Mouse (Mus musculus) E14TG2a.4 (cell line): ENCODE results near the gene Myo1g.

Experiments used
- H3K27me3 ChIP-seq: 2 replicates; pipeline ENCODE4 v1.6.1; 2014; ENCODE audit warnings: low read length, control low read depth; ENCODE audit not compliant: insufficient read depth
- H3K36me3 ChIP-seq: 2 replicates; pipeline ENCODE4 v1.6.1; 2014; ENCODE audit warnings: low read length, control low read depth; ENCODE audit not compliant: insufficient read depth
- H3K4me1 ChIP-seq: replicated peaks from 2 replicates; pipeline ENCODE4 v1.6.1; 2014; ENCODE audit warnings: low read depth, low read length, control low read depth
- H3K4me3 ChIP-seq: replicated peaks from 2 replicates; pipeline ENCODE4 v1.5.1; 2014; ENCODE audit warnings: mild to moderate bottlenecking, low read length
- H3K9me3 ChIP-seq: 2 replicates; pipeline ENCODE4 v1.6.1; 2014; ENCODE audit warnings: low read length, control low read depth
- CTCF ChIP-seq: conservative IDR thresholded peaks from 2 replicates; pipeline ENCODE4 v1.5.1; 2014; ENCODE audit warnings: low read length
- NANOG ChIP-seq: IDR thresholded peaks from 2 replicates; pipeline ENCODE4 v1.6.1; 2014; ENCODE audit warnings: borderline replicate concordance, low read length, mixed read lengths
- POU5F1 ChIP-seq: IDR thresholded peaks from 2 replicates; pipeline ENCODE4 v1.6.1; 2014; ENCODE audit warnings: low read length, borderline replicate concordance

Myo1g gene

DNA sequence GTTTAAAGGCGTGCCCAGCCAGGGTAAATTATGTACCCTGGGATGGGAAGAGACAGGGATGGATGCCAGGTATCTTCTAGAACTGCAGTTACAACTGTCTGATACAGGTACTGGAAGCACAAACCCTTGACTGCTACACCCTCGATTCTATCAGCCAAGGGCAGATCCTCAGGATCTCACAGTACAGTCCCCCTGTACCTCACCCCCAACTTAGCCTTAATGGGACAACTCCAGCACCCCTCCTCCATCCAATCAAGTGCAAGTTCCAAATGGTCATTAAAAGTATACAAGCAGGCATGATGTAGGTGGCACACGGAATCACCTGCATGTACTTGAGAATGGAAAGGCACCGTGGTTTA, 4.1 kb upstream of the Myo1g start:
- no peaks in the 10 kb centered on the region for H3K9me3 ChIP-seq
- H3K4me1 ChIP-seq = peaks cover 49% of the 10 kb centered on the region
- TF ChIP-seq NANOG (no peak), POU5F1 (no peak), CTCF (no peak)
- no peaks in the 10 kb centered on the region for H3K27me3 ChIP-seq
- peaks cover 42% of the 10 kb centered on the region for H3K36me3 ChIP-seq
- peak overlapping the region; percentile 98; the same call in 1 of the 2 replicates for H3K4me3 ChIP-seq

DNA sequence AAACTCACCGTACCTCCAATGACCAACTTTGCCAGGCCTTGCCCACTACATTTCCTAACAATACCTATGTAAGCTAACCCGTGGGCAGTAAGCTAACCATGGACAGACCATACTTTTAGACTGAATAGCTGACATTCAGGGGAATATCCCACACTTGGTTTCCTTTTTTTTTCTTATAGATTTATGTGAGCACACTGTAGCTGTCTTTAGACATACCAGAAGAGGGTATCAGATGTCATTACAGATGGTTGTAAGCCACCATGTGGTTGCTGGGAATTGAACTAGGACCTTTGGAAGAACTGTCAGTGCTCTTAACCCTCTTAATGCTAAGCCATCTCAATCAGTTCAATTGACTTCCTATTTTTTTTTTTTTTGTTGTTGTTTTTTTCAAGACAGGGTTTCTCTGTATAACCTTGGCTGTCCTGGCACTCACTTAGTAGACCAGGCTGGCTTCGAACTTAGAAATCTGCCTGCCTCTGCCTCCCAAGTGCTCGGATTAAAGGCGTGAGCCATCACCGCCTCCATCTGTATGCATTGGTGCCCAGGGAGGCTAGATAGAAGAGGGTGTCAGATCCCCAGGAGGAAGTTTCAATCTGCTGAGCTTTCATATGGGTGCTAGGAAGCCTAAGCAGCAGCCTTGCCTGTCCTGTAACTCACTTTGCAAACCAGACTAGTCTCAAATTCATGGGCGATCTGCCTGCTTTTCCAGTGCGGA, 3.6 kb upstream of the Myo1g start:
- Histone ChIP-seq H3K9me3 (no peaks in the 10 kb centered on the region), H3K4me1 (peaks cover 49% of the 10 kb centered on the region), H3K36me3 (peaks cover 42% of the 10 kb centered on the region), H3K27me3 (no peaks in the 10 kb centered on the region), H3K4me3 (no peak overlapping the region)
- no peak for TF ChIP-seq POU5F1
- TF ChIP-seq NANOG = no peak
- TF ChIP-seq CTCF = no peak

DNA sequence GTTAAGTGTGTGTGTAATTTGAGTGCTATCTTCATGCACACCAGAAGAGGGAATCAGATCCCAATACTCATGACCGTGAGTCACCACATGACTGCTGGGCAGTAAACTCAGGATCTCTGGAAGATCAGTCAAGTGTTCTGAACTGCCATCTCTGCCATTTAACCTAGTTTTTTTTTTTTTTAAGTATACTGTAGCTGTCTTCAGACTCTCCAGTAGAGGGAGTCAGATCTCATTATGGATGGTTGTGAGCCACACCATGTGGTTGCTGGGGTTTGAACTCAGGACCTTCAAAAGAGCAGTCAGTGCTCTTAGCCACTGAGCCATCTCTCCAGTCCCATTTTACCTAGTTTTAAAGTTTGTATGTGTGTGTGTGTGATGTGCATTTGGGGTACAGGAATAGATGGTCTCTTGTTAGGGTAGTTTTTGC, 2.9 kb upstream of the Myo1g start:
- Histone ChIP-seq H3K36me3 (peaks cover 42% of the 10 kb centered on the region), H3K4me1 (peaks cover 51% of the 10 kb centered on the region), H3K9me3 (no peaks in the 10 kb centered on the region), H3K4me3 (no peak overlapping the region), H3K27me3 (no peaks in the 10 kb centered on the region)
- TF ChIP-seq POU5F1 = no peak
- TF ChIP-seq CTCF = peak; percentile 36; the same call in 1 of the 2 replicates

- H3K36me3 ChIP-seq = peaks cover 39% of the 10 kb centered on the region
- H3K4me3 ChIP-seq = no peak overlapping the region
- no peaks in the 10 kb centered on the region for H3K27me3 ChIP-seq
- TF ChIP-seq POU5F1 = no peak
- no peak for TF ChIP-seq NANOG
- TF ChIP-seq CTCF = no peak
- no peaks in the 10 kb centered on the region for H3K9me3 ChIP-seq
- H3K4me1 ChIP-seq = peaks cover 58% of the 10 kb centered on the region
Observed at GRCm38 (mm10) chr11:6522782-6523525, 2.2 kb upstream of the Myo1g start.

GRCm38 (mm10) chr11:6519491-6520033, 1.2 kb downstream of the Myo1g start:
- Histone ChIP-seq H3K36me3 (peaks cover 31% of the 10 kb centered on the region), H3K4me1 (peaks cover 53% of the 10 kb centered on the region)
- TF ChIP-seq NANOG = no peak
- TF ChIP-seq CTCF = no peak
- no peak for TF ChIP-seq POU5F1

DNA sequence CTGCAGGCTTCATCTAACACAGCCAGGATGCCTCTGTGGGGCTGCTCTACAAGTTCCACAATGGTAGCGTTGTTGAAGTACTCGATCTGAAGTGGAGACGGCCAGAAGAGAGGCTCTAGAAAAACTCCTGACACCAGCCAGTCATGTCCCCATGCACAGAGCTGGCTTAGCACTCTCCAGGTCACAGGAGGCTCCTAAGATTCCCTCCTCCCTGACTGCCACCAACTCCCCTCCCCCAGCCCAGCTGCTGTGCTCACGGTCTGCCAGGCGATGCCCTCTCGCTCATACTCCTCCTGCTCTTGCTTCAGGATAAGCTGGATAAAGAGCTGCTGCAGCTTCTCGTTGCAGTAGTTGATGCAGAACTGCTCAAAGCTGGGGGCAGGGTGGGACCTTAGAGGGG, 5.9 kb downstream of the Myo1g start:
- no peaks in the 10 kb centered on the region for H3K9me3 ChIP-seq
- H3K27me3 ChIP-seq = no peaks in the 10 kb centered on the region
- peaks cover 31% of the 10 kb centered on the region for H3K36me3 ChIP-seq
- no peak for TF ChIP-seq POU5F1
- no peak for TF ChIP-seq NANOG
- TF ChIP-seq CTCF = no peak
- peaks cover 49% of the 10 kb centered on the region for H3K4me1 ChIP-seq
- peak overlapping the region; percentile 46; the same call in 1 of the 2 replicates for H3K4me3 ChIP-seq

More at GRCm38 (mm10) chr11:6519491-6520033, 1.2 kb downstream of the Myo1g start:
- Histone ChIP-seq H3K4me3 (peak overlapping the region; percentile 41; the same call in 1 of the 2 replicates), H3K9me3 (no peaks in the 10 kb centered on the region), H3K27me3 (no peaks in the 10 kb centered on the region)

DNA sequence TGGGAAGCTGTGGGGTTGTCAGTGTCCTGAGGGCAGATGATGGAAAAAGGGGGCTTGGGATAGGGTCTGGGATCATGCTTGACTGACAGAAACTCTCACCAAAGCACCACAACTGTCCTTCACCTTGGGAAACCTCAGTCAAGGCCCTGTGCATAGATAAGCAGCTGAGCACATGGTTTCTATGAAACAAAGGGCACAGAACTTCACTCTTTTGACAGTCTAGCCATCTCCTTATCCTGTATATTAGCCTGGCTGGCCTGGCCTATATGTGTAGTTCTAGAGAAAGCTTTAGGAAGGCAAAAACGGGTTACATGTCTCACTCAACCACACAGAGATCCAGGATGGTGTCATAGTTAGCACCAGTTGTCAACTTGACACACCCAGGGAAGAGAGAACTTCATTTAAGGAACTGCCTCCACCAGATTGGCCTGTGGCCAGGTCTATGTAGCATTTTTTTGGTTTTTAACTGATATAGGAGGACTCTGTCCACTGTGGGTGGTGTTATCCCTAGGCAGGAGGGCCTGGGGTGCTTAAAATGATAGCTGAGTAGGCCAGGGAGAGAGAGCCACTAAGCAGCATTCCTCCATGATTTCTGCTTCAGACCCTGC, 12.4 kb downstream of the Myo1g start:
- TF ChIP-seq NANOG (no peak), POU5F1 (no peak), CTCF (no peak)
- H3K9me3 ChIP-seq = no peaks in the 10 kb centered on the region
- peaks cover 28% of the 10 kb centered on the region for H3K4me1 ChIP-seq
- no peaks in the 10 kb centered on the region for H3K27me3 ChIP-seq
- H3K36me3 ChIP-seq = peaks cover 12% of the 10 kb centered on the region; the same call in 1 of the 2 replicates
- no peak overlapping the region for H3K4me3 ChIP-seq

DNA sequence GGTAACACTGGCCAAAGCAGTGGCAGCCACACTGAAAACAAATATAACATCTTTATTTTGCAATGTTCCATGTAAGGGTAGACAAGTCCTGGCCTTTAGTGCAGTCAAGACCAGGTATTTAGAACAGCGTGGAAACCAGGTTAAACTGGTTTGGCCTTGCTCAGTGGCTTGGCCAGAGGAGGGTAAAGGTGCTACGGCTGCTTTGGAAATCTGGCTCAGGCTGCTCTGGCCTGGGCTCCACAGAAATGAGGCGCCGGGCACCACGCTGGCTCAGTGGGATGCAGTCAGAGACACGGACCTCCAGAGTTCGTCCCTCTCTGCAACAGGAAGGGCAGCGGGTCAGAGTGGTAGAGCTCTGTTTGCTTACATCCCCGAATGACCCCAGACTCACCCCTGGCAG, 14.2 kb downstream of the Myo1g start:
- TF ChIP-seq NANOG (no peak), CTCF (no peak), POU5F1 (no peak)
- peaks cover 25% of the 10 kb centered on the region for H3K4me1 ChIP-seq

More for the DNA sequence above, 14.2 kb downstream of the Myo1g start:
- no peak overlapping the region for H3K4me3 ChIP-seq
- H3K9me3 ChIP-seq = no peaks in the 10 kb centered on the region
- peaks cover 10% of the 10 kb centered on the region; the same call in 1 of the 2 replicates for H3K36me3 ChIP-seq
- no peaks in the 10 kb centered on the region for H3K27me3 ChIP-seq
